Mouse (Mus musculus): ENCODE results near the gene Sult6b2. TPM values are rescaled to one million over a fixed set of nuclear protein-coding genes. Genes with fewer than 3 reads are reported as not detected.
A peak's percentile ranks its signal among the peaks of the same experiment; 100 is the strongest.

Gene Sult6b2
- polyA plus RNA-seq, 1 experiment from 2014 or later, result not detected

GRCm38 (mm10) chr6:142831243-142831642 lies 26.9 kb upstream of the Sult6b2 start:
- H3K4me3 ChIP-seq (ENCODE audit: low read depth, low read length), result no peak overlapping the region
- H3K4me1 ChIP-seq (ENCODE audit: insufficient read depth, low read depth, low read length), result no peaks in the 10 kb centered on the region
- H3K9me3 ChIP-seq (ENCODE audit: low read length), result no peaks in the 10 kb centered on the region
- no peaks in the 10 kb centered on the region for H3K27me3 ChIP-seq (replicated peaks; ENCODE audit: insufficient read depth, low read length)
- no peaks in the 10 kb centered on the region for H3K36me3 ChIP-seq (ENCODE audit: insufficient read depth, low read length)
- DNase-seq (ENCODE audit: low spot score) (no peak), ATAC-seq (no peak)
- H3K4me2 ChIP-seq (replicated peaks; ENCODE audit: low read depth, low read length), result no peak overlapping the region
- 10% methylated on average over 8 of the region's 8 CpGs for WGBS
- no peak overlapping the region for H3K27ac ChIP-seq (ENCODE audit: low read length)
- no peak overlapping the region for H3K9ac ChIP-seq (replicated peaks; ENCODE audit: low read depth)
- TF ChIP-seq CTCF (IDR thresholded peaks at IDR 0.05), result peak; percentile 44
- TF ChIP-seq EP300 (IDR thresholded peaks at IDR 0.05), result no peak

- H3K4me2 ChIP-seq (replicated peaks; ENCODE audit: low read depth, low read length), result no peak overlapping the region
- H3K4me1 ChIP-seq (ENCODE audit: insufficient read depth, low read depth, low read length), result no peaks in the 10 kb centered on the region
- WGBS, result 96% methylated on average over 3 of the region's 3 CpGs
- no peak overlapping the region for H3K4me3 ChIP-seq (ENCODE audit: low read depth, low read length)
- ATAC-seq, result no peak
- no peak overlapping the region for H3K9ac ChIP-seq (replicated peaks; ENCODE audit: low read depth)
- no peak for DNase-seq (ENCODE audit: low spot score)
- H3K9me3 ChIP-seq (ENCODE audit: low read length), result no peaks in the 10 kb centered on the region
- H3K27me3 ChIP-seq (replicated peaks; ENCODE audit: insufficient read depth, low read length), result no peaks in the 10 kb centered on the region
- H3K36me3 ChIP-seq (ENCODE audit: insufficient read depth, low read length), result no peaks in the 10 kb centered on the region
- H3K27ac ChIP-seq (ENCODE audit: low read length), result no peak overlapping the region
- no peak for TF ChIP-seq EP300 (IDR thresholded peaks at IDR 0.05)
- TF ChIP-seq CTCF (IDR thresholded peaks at IDR 0.05), result no peak
Measured at GRCm38 (mm10) chr6:142830221-142830620, 25.9 kb upstream of the Sult6b2 start.

GRCm38 (mm10) chr6:142825449-142825848 lies 21.1 kb upstream of the Sult6b2 start:
- Histone ChIP-seq H3K27me3 (replicated peaks; ENCODE audit: insufficient read depth, low read length) (no peaks in the 10 kb centered on the region), H3K4me3 (ENCODE audit: low read depth, low read length) (no peak overlapping the region), H3K9me3 (ENCODE audit: low read length) (no peaks in the 10 kb centered on the region), H3K4me2 (replicated peaks; ENCODE audit: low read depth, low read length) (no peak overlapping the region), H3K27ac (ENCODE audit: low read length) (no peak overlapping the region), H3K36me3 (ENCODE audit: insufficient read depth, low read length) (no peaks in the 10 kb centered on the region), H3K4me1 (ENCODE audit: insufficient read depth, low read depth, low read length) (no peaks in the 10 kb centered on the region), H3K9ac (replicated peaks; ENCODE audit: low read depth) (no peak overlapping the region)
- ATAC-seq, result no peak
- 71% methylated on average over 5 of the region's 5 CpGs for WGBS
- TF ChIP-seq CTCF (IDR thresholded peaks at IDR 0.05), result no peak
- no peak for TF ChIP-seq EP300 (IDR thresholded peaks at IDR 0.05)
- no peak for DNase-seq (ENCODE audit: low spot score)

- Histone ChIP-seq H3K4me1 (ENCODE audit: insufficient read depth, low read depth, low read length) (no peaks in the 10 kb centered on the region), H3K4me2 (replicated peaks; ENCODE audit: low read depth, low read length) (no peak overlapping the region), H3K4me3 (ENCODE audit: low read depth, low read length) (no peak overlapping the region), H3K9me3 (ENCODE audit: low read length) (no peaks in the 10 kb centered on the region), H3K27me3 (replicated peaks; ENCODE audit: insufficient read depth, low read length) (no peaks in the 10 kb centered on the region), H3K27ac (ENCODE audit: low read length) (no peak overlapping the region), H3K9ac (replicated peaks; ENCODE audit: low read depth) (no peak overlapping the region), H3K36me3 (ENCODE audit: insufficient read depth, low read length) (no peaks in the 10 kb centered on the region)
- TF ChIP-seq EP300 (IDR thresholded peaks at IDR 0.05) (no peak), CTCF (IDR thresholded peaks at IDR 0.05) (no peak)
- ATAC-seq (no peak), DNase-seq (ENCODE audit: low spot score) (no peak)
- WGBS, result 66% methylated on average over 5 of the region's 5 CpGs
Measured at GRCm38 (mm10) chr6:142823008-142823787, 18.9 kb upstream of the Sult6b2 start.

- TF ChIP-seq CTCF (IDR thresholded peaks at IDR 0.05), result no peak
- WGBS, result 92% methylated on average over 10 of the region's 10 CpGs
- H3K4me2 ChIP-seq (replicated peaks; ENCODE audit: low read depth, low read length), result no peak overlapping the region
Measured at GRCm38 (mm10) chr6:142818306-142818705, 14.0 kb upstream of the Sult6b2 start.

GRCm38 (mm10) chr6:142815513-142815912 lies 11.2 kb upstream of the Sult6b2 start:
- Histone ChIP-seq H3K9me3 (ENCODE audit: low read length) (no peaks in the 10 kb centered on the region), H3K4me3 (ENCODE audit: low read depth, low read length) (no peak overlapping the region), H3K4me1 (ENCODE audit: insufficient read depth, low read depth, low read length) (no peaks in the 10 kb centered on the region), H3K27ac (ENCODE audit: low read length) (no peak overlapping the region), H3K4me2 (replicated peaks; ENCODE audit: low read depth, low read length) (no peak overlapping the region), H3K9ac (replicated peaks; ENCODE audit: low read depth) (no peak overlapping the region), H3K27me3 (replicated peaks; ENCODE audit: insufficient read depth, low read length) (no peaks in the 10 kb centered on the region), H3K36me3 (ENCODE audit: insufficient read depth, low read length) (no peaks in the 10 kb centered on the region)
- 62% methylated on average over 3 of the region's 3 CpGs for WGBS
- no peak for TF ChIP-seq CTCF (IDR thresholded peaks at IDR 0.05)
- no peak for TF ChIP-seq EP300 (IDR thresholded peaks at IDR 0.05)
- ATAC-seq, result no peak
- no peak for DNase-seq (ENCODE audit: low spot score)

More at GRCm38 (mm10) chr6:142818306-142818705, 14.0 kb upstream of the Sult6b2 start:
- no peak overlapping the region for H3K27ac ChIP-seq (ENCODE audit: low read length)
- no peak overlapping the region for H3K9ac ChIP-seq (replicated peaks; ENCODE audit: low read depth)
- H3K27me3 ChIP-seq (replicated peaks; ENCODE audit: insufficient read depth, low read length), result no peaks in the 10 kb centered on the region
- no peaks in the 10 kb centered on the region for H3K4me1 ChIP-seq (ENCODE audit: insufficient read depth, low read depth, low read length)
- DNase-seq (ENCODE audit: low spot score) (no peak), ATAC-seq (no peak)
- H3K9me3 ChIP-seq (ENCODE audit: low read length), result no peaks in the 10 kb centered on the region
- no peak overlapping the region for H3K4me3 ChIP-seq (ENCODE audit: low read depth, low read length)
- H3K36me3 ChIP-seq (ENCODE audit: insufficient read depth, low read length), result no peaks in the 10 kb centered on the region

Measured in lung, postnatal 0 days (tissue).